Mouse (Mus musculus) spleen, postnatal 36 days (tissue): ENCODE results near the gene A430033K04Rik.

Source experiments
- DNase-seq, 2 experiments: peaks; one replicate each; pipeline ENCODE4 v3.0.0; 2022; ENCODE audit warnings: low spot score in 2 of 2, mixed read lengths in 1 of 2

A430033K04Rik gene

DNA sequence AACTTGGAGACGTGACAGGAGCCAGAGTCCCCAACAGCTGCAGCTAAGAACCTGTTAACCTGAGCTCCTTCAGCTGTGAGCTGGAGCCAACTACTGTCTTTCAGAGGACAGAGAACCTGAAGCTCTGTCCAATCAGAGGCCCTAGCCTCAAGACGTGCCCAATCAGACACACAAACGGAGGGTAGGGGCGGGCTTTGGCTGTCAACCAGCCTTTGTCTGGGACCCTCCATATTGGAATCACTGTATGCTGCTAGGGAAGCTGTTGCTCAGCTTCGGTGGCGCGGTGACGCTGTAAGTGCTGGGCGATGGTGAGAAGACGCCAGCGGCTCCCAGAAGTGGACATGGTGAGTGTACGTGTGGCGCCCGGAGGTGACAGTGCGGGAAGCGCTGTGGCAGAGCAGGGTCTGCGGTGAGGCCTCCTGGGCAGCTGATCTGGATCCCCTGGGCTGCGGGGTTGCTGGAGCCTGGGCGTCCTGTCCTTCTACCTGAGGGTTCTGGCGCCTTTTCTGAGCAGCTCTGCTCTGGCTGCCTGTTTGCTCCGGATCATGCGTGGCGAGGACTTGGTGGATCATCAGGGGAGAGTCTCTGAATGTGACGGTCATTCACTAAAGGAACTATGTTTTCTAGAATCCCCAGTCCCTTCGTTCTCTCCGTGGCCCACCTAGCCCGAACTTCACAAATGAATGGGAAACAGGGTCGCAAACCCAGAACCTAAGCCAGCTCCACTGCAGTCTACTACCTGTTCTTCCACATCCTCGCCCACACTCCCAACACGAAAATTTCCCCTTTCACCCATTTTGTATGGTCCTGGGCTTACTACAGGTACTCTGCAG lies at the start of gene A430033K04Rik:
Gene A430033K04Rik, plus strand, starts transcription at position 215 of the 833 bp plus-strand sequence.
- DNase-seq = peak; percentile 91

- no peak for DNase-seq
Measured at GRCm38 (mm10) chr5:138587396-138587795, 35.3 kb upstream of the A430033K04Rik start.

- DNase-seq = peak in 1 of 2 experiments; percentile 8
Measured at GRCm38 (mm10) chr5:138618353-138618752, 4.3 kb upstream of the A430033K04Rik start.

GRCm38 (mm10) chr5:138619211-138620128 lies 3.2 kb upstream of the A430033K04Rik start, which contains the start of gene Zfp68:
TSS of gene Zfp68 (minus strand) at chr5:138619761.
- DNase-seq = peak; percentile 92 to 94

GRCm38 (mm10) chr5:138620836-138621235 lies 1.8 kb upstream of the A430033K04Rik start:
- DNase-seq = no peak

GRCm38 (mm10) chr5:138623478-138623875 lies 818 bp downstream of the A430033K04Rik start:
- DNase-seq = no peak

DNA sequence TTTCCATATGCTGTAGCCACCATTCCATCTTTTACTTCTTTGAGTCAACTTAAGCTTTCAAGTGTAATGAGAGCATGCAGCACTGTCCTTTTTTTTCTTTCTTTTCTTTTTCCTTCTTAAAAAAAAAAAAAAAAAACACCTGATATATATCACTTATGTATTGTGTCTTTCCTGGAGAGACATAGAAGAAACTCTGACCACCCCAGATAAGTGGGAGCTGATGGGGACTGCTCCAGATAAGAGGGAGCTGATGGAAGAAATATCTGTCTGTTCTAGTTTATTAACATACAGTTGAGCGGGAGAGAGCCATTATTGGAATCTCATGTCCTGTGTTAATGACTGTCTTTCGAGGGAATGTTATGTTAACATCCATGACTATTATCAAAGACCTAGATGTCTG lies 13.8 kb downstream of the A430033K04Rik start:
- no peak for DNase-seq

GRCm38 (mm10) chr5:138641081-138641480 lies 18.4 kb downstream of the A430033K04Rik start:
- no peak for DNase-seq

DNA sequence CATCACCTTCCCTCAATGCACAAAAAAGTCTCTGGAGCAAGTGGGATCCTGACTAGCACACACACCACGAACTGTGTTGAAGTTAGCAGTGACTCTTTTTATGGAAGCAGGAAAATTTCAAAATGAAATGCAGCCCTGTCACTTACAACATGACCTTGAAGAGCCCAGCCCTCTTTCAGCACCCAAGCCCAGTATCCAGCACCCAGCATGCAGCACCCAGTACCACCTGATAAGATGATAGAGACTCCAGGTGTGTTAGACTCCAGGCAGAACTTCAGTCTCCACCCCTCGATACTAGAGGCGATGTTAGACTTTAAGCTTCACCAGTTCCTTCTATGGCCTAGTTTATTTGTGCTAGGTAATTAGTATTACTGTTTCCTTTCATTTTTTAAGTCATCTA lies 19.1 kb downstream of the A430033K04Rik start:
- no peak for DNase-seq

- DNase-seq = no peak
Measured at GRCm38 (mm10) chr5:138652911-138653310, 30.3 kb downstream of the A430033K04Rik start.

DNA sequence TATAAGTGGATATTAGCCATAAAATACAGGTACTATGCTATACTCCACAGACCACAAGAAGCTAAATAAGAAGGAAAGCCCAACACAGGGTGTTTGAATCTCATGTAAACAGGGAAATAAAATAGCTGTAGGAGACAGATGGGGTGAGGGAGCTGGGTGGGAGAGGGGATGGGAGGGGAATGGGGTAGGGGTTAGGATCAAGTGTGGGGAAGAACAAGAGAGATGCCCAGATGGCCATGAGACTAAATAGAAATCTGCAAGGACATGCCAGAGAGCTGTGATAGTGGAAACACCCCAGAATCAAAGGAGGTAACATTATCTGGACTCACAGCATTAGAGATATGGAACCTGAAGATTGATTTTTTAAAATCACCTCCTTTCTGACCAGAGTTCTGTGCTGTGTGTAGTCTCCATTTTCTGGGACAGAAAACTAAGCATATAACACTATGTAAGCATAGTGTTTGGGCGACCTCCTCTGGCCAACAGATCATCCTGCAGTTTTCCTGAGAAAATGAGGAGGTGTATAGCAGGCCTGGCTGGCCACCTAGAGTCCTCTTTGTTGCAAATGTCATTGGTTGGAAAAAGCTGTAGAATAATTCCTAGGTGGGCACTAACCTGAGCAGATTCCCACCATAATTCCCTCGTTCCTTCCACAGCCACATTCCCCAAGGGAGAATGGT lies 34.0 kb downstream of the A430033K04Rik start:
- peak; percentile 5 to 6 for DNase-seq

DNA sequence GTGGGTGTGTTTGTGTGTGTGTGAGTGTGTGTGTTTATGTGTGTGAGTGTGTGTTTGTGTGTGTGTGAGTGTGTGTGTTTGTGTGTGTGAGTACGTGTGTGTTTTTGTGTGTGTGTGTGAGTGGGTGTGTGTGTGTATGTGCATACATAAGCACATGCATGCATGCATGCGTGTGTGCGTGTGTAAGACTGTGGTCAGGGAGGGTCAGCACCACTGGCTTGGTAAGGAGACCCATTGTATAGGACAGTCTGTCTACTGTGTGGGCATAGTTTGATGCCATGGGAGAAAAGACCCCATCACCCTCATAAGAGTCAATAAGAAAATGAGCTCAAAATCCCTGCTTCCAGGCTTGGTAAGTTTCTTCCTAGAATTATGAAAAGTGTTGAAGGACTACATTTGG lies 34.7 kb downstream of the A430033K04Rik start:
- DNase-seq = no peak

GRCm38 (mm10) chr5:138657854-138658253 lies 35.2 kb downstream of the A430033K04Rik start:
- peak; percentile 27 to 30 for DNase-seq

DNA sequence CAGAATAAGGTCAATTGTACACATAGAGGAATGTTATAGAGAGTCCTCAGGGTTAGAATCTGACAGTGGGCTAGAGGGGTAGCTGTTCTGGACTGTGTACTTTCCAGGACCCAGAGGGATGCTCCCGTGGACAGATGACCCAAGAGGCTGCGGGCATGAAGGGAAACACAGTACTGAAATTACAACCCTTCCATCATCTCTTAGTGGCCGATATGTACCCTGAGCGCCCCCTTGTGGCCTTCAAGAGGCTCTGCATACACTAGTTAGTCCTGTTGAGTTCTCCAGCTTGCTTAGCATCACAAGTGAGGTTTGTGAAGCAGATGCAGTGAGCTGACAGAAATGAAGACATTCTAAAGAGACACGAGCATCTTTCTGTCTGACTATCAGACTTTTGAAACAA lies 36.3 kb downstream of the A430033K04Rik start:
- peak; percentile 11 to 50 for DNase-seq

- no peak for DNase-seq
Measured at GRCm38 (mm10) chr5:138683023-138683766, 60.5 kb downstream of the A430033K04Rik start.

GRCm38 (mm10) chr5:138683821-138684220 lies 61.2 kb downstream of the A430033K04Rik start:
- DNase-seq = no peak

DNA sequence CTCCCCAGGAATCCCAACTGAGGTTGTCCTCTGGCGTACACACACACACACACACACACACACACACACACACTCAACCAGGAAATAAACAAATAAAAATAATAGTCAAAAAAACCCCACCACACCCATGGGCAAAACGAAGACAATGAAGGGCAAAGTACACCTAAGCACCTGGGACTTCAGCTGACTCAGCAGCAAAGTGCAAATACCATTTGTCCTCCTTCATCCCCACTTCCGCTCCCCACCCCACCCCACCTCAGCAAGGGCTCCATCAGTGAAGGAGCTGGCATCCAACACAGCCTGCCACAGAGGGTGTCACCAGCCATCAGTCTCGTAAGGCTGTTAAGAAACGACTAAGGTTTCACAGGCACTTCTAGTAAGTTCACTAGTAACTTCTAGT lies 64.8 kb downstream of the A430033K04Rik start:
- no peak for DNase-seq

DNA sequence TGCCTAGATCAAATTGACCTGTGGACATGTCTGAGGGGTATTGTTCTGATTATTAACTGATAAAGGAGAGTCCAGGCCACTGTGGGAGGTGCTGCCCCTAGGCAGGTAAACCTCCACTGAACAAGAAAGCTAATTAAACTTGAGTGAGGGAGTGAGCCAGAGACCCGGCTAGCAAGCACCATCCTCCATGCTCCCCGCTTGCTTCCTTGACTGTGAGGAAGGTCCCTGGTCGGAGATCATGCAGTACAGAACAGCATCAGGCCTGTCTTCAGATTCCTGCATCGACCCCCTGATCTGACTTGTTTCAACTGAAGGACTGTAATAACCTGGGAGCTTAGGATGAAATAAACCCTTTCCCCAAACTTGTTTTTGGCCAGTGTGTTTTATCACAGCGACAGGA lies 66.6 kb downstream of the A430033K04Rik start:
- no peak for DNase-seq

DNA sequence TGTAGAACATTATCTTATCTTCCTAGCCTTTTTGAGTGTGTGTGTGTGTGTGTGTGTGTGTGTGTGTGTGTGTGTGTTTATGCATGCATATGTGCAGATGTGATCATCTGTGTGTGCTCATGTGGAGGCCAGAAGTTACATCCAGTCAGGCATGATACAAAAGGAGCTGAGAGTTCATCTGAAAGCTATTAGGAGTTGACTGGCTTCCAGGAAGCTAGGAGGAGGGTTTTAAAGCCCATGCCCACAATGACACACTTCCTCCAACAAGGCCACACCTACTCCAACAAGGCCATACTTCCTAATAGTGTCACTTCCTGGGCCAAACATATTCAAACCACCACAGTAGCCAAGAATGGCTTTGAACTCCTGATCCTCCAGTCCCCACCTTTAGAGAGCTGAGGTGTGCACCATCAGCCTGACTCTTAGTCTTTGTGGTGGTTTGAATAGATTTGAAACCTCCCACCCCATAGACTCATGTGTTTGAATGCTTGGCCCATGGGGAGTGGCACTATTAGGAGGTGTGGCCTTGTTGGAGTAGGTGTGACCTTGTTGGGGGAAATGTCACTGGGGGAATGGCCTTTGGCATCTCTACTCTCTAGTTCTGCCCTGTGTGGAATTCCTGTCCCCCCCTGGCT lies 70.4 kb downstream of the A430033K04Rik start:
- DNase-seq = no peak

GRCm38 (mm10) chr5:138694036-138694435 lies 71.4 kb downstream of the A430033K04Rik start:
- DNase-seq = no peak
